Mouse (Mus musculus): ENCODE measurements around the gene Gpr108. TPM values are rescaled to one million over a fixed set of nuclear protein-coding genes. Genes with fewer than 3 reads are reported as not detected.

Gpr108 gene
- total and polyA plus RNA-seq, 2 experiments: 10.7 to 23.7 TPM

- no peak for DNase-seq (ENCODE audit: extremely low read depth, low read depth, low spot score)
- no peaks in the 10 kb centered on the region for H3K79me2 ChIP-seq (ENCODE audit: control insufficient read depth, insufficient read depth, low read length)
- H3K4me1 ChIP-seq (ENCODE audit: control insufficient read depth, insufficient read depth, low read length): no peaks in the 10 kb centered on the region
- 79% methylated on average over 2 of the region's 2 CpGs for WGBS
- no peak overlapping the region for H3K27ac ChIP-seq (replicated peaks; ENCODE audit: insufficient read depth, low read depth, low read length)
- TF ChIP-seq CTCF (IDR thresholded peaks at IDR 0.05; ENCODE audit: low read depth, low read length): no peak
- no peaks in the 10 kb centered on the region for H3K36me3 ChIP-seq (ENCODE audit: control insufficient read depth, insufficient read depth, low read length)
- no peak overlapping the region for H3K4me3 ChIP-seq (ENCODE audit: insufficient read depth, low read depth, low read length)
- no peaks in the 10 kb centered on the region for H3K27me3 ChIP-seq (ENCODE audit: control insufficient read depth, insufficient read depth, low read length)
- no peak overlapping the region for H3K9ac ChIP-seq (ENCODE audit: low read depth, low read length)
Measured at GRCm38 (mm10) chr17:57185641-57186040, 62.6 kb downstream of the Gpr108 start.

Other genes with a start within 250 kb of the Gpr108 start
- not detected in 2 replicates for gene Pspn, start 248.4 kb downstream of the Gpr108 start, total RNA-seq (2014; rRNA removed)
- gene Pspn, start 248.4 kb downstream of the Gpr108 start, polyA plus RNA-seq (2012; rRNA removed): not detected in 2 replicates
- gene Gtf2f1, start 237.2 kb downstream of the Gpr108 start, total RNA-seq (2014; rRNA removed): 10.9 and 11.9 TPM in 2 replicates
- gene Gtf2f1, start 237.2 kb downstream of the Gpr108 start, polyA plus RNA-seq (2012; rRNA removed): 10.4 and 10.6 TPM in 2 replicates
- gene Gm17949, start 237.0 kb downstream of the Gpr108 start, total RNA-seq (2014; rRNA removed): not detected in 2 replicates
- not detected in 2 replicates for gene Gm17949, start 237.0 kb downstream of the Gpr108 start, polyA plus RNA-seq (2012; rRNA removed)
- gene Khsrp, start 216.9 kb downstream of the Gpr108 start, total RNA-seq (2014; rRNA removed): 7.6 and 15.6 TPM in 2 replicates
- gene Khsrp, start 216.9 kb downstream of the Gpr108 start, polyA plus RNA-seq (2012; rRNA removed): 30.3 and 38.9 TPM in 2 replicates
- not detected in 2 replicates for gene Slc25a41, start 206.8 kb downstream of the Gpr108 start, total RNA-seq (2014; rRNA removed)
- gene Slc25a41, start 206.8 kb downstream of the Gpr108 start, polyA plus RNA-seq (2012; rRNA removed): not detected in 2 replicates
- 21.9 and 27.7 TPM in 2 replicates for gene Crb3, start 189.3 kb downstream of the Gpr108 start, total RNA-seq (2014; rRNA removed)
- 45.6 and 57.7 TPM in 2 replicates for gene Crb3, start 189.3 kb downstream of the Gpr108 start, polyA plus RNA-seq (2012; rRNA removed)
- 54.9 and 94.6 TPM in 2 replicates for gene Slc25a23, start 188.6 kb downstream of the Gpr108 start, total RNA-seq (2014; rRNA removed)
- gene Slc25a23, start 188.6 kb downstream of the Gpr108 start, polyA plus RNA-seq (2012; rRNA removed): 212 and 255 TPM in 2 replicates
- gene Dennd1c, start 169.9 kb downstream of the Gpr108 start, total RNA-seq (2014; rRNA removed): 0.54 and 0.92 TPM in 2 replicates
- gene Dennd1c, start 169.9 kb downstream of the Gpr108 start, polyA plus RNA-seq (2012; rRNA removed): 1.2 and 1.6 TPM in 2 replicates
- 0.18 and 0.27 TPM in 2 replicates for gene Tubb4a, start 160.7 kb downstream of the Gpr108 start, total RNA-seq (2014; rRNA removed)
- 0.16 and 0.24 TPM in 2 replicates for gene Tubb4a, start 160.7 kb downstream of the Gpr108 start, polyA plus RNA-seq (2012; rRNA removed)
- gene Tnfsf9, start 143.1 kb downstream of the Gpr108 start, total RNA-seq (2014; rRNA removed): 0.18 and 0.54 TPM in 2 replicates
- 0.09 and 0.15 TPM in 2 replicates for gene Tnfsf9, start 143.1 kb downstream of the Gpr108 start, polyA plus RNA-seq (2012; rRNA removed)
- 1.0 TPM in 1 of 2 replicates, not detected in the other for gene Cd70, start 98.7 kb downstream of the Gpr108 start, total RNA-seq (2014; rRNA removed)
- not detected in 2 replicates for gene Cd70, start 98.7 kb downstream of the Gpr108 start, polyA plus RNA-seq (2012; rRNA removed)
- gene Tnfsf14, start 54.3 kb downstream of the Gpr108 start, total RNA-seq (2014; rRNA removed): 0.27 and 0.28 TPM in 2 replicates
- 0.42 and 0.75 TPM in 2 replicates for gene Tnfsf14, start 54.3 kb downstream of the Gpr108 start, polyA plus RNA-seq (2012; rRNA removed)
- 5,384 and 7,708 TPM in 2 replicates for gene C3, start 20.3 kb downstream of the Gpr108 start, total RNA-seq (2014; rRNA removed)
- 3,773 and 3,833 TPM in 2 replicates for gene C3, start 20.3 kb downstream of the Gpr108 start, polyA plus RNA-seq (2012; rRNA removed)
- 4.6 and 5.1 TPM in 2 replicates for gene Trip10, start 1.0 kb upstream of the Gpr108 start, total RNA-seq (2014; rRNA removed)
- 4.8 and 7.2 TPM in 2 replicates for gene Trip10, start 1.0 kb upstream of the Gpr108 start, polyA plus RNA-seq (2012; rRNA removed)
- gene Vav1, start 30.7 kb upstream of the Gpr108 start, total RNA-seq (2014; rRNA removed): 2.7 and 2.9 TPM in 2 replicates
- gene Vav1, start 30.7 kb upstream of the Gpr108 start, polyA plus RNA-seq (2012; rRNA removed): 1.3 and 1.9 TPM in 2 replicates
- gene Adgre1, start 110.2 kb upstream of the Gpr108 start, total RNA-seq (2014; rRNA removed): 27.3 and 31.6 TPM in 2 replicates
- gene Adgre1, start 110.2 kb upstream of the Gpr108 start, polyA plus RNA-seq (2012; rRNA removed): 4.7 and 10.0 TPM in 2 replicates

All from liver, adult 2 months (tissue).